Mouse (Mus musculus) testis, adult 2 months (tissue): Measurements from ENCODE around the gene S100a1. TPM values are rescaled to one million over a fixed set of nuclear protein-coding genes. Genes with fewer than 3 reads are reported as not detected.

Experiments used
- H3K27ac ChIP-seq: fragments of 200-500 bp; 2 replicates; pipeline ENCODE4 v1.5.1; 2012; ENCODE audit warnings: low read depth, low read length; ENCODE audit not compliant: control insufficient read depth, insufficient read depth
- H3K27me3 ChIP-seq: fragments of 200-500 bp; 2 replicates; pipeline ENCODE4 v1.6.1; 2012; ENCODE audit warnings: mild to moderate bottlenecking, low read length, moderate library complexity; ENCODE audit not compliant: control insufficient read depth, insufficient read depth
- H3K36me3 ChIP-seq: fragments of 200-500 bp; 2 replicates; pipeline ENCODE4 v1.6.1; 2012; ENCODE audit warnings: mild to moderate bottlenecking, low read length; ENCODE audit not compliant: control insufficient read depth, insufficient read depth
- H3K4me1 ChIP-seq: fragments of 200-500 bp; 2 replicates; pipeline ENCODE4 v1.6.1; 2012; ENCODE audit warnings: low read length; ENCODE audit not compliant: control insufficient read depth, insufficient read depth
- H3K4me3 ChIP-seq: fragments of 200-500 bp; 2 replicates; pipeline ENCODE4 v1.5.1; 2012; ENCODE audit warnings: low read depth, mild to moderate bottlenecking, low read length, moderate library complexity, mixed read lengths; ENCODE audit not compliant: control insufficient read depth
- CTCF ChIP-seq: fragments of 200-500 bp; IDR thresholded peaks from 2 replicates; pipeline ENCODE4 v1.5.1; 2012; ENCODE audit warnings: low read depth, mild to moderate bottlenecking, inconsistent platforms, low read length, moderate library complexity; ENCODE audit not compliant: control insufficient read depth, insufficient read depth, insufficient replicate concordance
- POLR2A ChIP-seq: fragments of 200-500 bp; IDR thresholded peaks from 2 replicates; pipeline ENCODE4 v1.6.1; 2012; ENCODE audit warnings: low read depth, mild to moderate bottlenecking, inconsistent platforms, low read length, moderate library complexity; ENCODE audit not compliant: control insufficient read depth
- polyA plus RNA-seq: library from polyadenylated mRNA; depleted of rRNA; stranded (reverse); fragments of >200 nt; gene quantifications from 2 replicates; pipeline ENCODE4 v1.2.3, GENCODE M21; 2012; rRNA removed

Gene S100a1
- polyA plus RNA-seq, 1 experiment: 17.6 TPM

DNA sequence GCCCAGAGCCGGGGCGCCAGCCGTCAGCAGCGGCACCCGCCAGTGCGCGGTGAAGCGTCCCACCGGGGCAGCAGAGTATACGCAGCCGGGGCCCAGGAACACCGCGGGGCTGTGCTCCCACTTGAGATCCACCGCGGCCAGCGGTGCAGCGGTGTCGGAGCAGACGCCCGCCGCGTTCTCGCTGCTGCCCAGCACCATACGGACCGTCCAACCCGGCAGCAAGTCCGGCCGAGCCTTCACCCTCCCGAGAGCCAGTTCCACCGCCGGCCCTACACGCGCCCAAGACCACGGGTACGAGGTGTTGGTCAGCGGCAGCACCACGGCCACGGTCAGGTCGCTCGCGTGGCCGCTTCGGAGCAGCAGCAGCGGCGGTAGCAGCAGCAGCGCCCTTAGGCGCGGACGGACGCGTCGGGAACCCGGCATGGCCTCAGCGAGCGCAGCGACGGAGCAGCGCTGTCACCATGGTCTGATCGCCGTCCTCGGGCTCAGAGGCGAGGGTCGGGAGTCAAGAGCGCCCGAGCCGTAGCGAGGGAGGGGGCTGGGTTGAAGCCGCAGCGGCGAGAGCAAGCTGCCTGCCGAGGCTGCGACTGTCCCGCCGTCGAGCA is 49.0 kb downstream of the S100a1 start:
- TF ChIP-seq POLR2A: no peak
- TF ChIP-seq CTCF: no peak
- H3K27me3 ChIP-seq: peaks cover 3% of the 10 kb centered on the region; the same call in 1 of the 2 replicates
- peak overlapping the region; percentile 80 for H3K27ac ChIP-seq
- no peaks in the 10 kb centered on the region for H3K36me3 ChIP-seq
- H3K4me1 ChIP-seq: peaks cover 10% of the 10 kb centered on the region
- peak overlapping the region; percentile 74 for H3K4me3 ChIP-seq

DNA sequence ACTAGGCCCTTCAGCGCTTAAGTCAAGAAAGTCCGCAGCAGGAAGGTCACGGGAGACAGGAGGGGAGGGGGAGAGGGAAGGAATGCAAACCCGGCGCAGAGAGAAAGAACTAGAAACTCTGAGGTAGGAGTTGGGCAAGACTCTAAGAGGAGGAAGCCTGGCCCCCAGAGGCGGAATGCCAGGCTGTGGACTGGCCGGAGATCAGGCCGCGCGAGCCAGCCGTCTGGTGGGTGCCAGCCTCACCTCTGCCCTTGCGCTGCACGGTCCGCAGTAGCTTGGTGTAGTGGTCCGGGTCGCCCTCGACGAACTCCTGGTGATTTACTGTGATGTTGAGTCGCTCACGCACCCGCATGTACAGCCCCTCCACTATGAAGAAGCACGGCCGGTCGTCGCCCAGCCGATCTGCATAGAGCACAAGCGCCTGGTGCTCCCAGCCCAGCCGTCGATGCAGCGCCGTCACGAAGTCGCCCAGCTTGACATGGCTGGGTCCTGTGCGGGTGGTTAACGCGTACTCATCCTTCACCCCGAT is 49.6 kb downstream of the S100a1 start:
- H3K27ac ChIP-seq: peak overlapping the region; percentile 80
- H3K36me3 ChIP-seq: no peaks in the 10 kb centered on the region
- H3K27me3 ChIP-seq: peaks cover 3% of the 10 kb centered on the region; the same call in 1 of the 2 replicates
- peak overlapping the region; percentile 74 for H3K4me3 ChIP-seq
- TF ChIP-seq POLR2A: no peak
- TF ChIP-seq CTCF: no peak
- peaks cover 10% of the 10 kb centered on the region for H3K4me1 ChIP-seq

DNA sequence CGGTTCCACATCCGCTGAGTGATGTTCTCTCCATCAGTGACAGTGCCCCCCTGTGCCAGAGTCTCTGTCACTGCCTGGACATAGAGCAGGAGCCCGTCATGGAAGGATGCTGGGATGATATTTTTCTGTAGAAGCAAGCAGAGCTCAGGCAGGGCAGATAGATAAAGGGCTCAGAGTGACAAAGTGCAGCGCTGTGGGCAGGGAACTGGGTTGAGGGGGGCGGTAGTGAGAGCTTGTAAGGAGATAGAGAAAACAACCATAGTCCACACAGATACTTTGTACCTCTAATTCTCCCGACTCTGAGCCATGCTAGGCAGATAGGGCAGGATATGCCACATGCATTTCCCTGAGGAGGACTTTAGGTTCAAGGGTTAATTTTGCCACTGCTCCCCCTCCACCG is 51.6 kb downstream of the S100a1 start:
- peaks cover 3% of the 10 kb centered on the region; the same call in 1 of the 2 replicates for H3K27me3 ChIP-seq
- H3K4me3 ChIP-seq: no peak overlapping the region
- no peaks in the 10 kb centered on the region for H3K36me3 ChIP-seq
- peaks cover 10% of the 10 kb centered on the region for H3K4me1 ChIP-seq
- H3K27ac ChIP-seq: no peak overlapping the region
- no peak for TF ChIP-seq POLR2A
- TF ChIP-seq CTCF: no peak

DNA sequence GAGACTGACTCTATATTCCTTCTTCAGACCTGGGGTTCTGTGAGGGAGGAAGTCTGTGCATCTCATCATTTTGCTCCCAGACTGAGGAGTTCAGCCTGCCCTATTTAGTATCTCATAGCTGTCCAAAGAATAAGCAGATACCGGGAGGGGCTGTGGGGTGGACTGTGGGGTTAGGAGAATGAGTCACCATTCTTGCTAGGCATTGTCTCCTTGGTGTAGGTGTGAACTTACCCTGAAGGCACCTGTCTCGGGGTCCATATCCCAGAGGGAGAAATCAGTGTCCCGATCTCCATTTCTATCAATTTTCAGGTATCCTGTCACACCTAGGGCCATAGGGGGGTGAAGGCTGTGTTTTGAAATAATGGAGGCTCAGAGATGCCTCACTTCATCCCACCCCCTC is 52.3 kb downstream of the S100a1 start:
- Histone ChIP-seq H3K27ac (no peak overlapping the region), H3K4me3 (no peak overlapping the region), H3K27me3 (peaks cover 3% of the 10 kb centered on the region; the same call in 1 of the 2 replicates), H3K4me1 (peaks cover 10% of the 10 kb centered on the region), H3K36me3 (no peaks in the 10 kb centered on the region)
- TF ChIP-seq CTCF (no peak), POLR2A (no peak)

Other genes starting within 250 kb of the S100a1 start
- 25.7 and 30.5 TPM in 2 replicates for gene Dennd4b, start 249.2 kb downstream of the S100a1 start, polyA plus RNA-seq
- gene Gatad2b, start 221.2 kb downstream of the S100a1 start, polyA plus RNA-seq: 26.2 and 34.5 TPM in 2 replicates
- gene Slc27a3, start 124.5 kb downstream of the S100a1 start, polyA plus RNA-seq: 17.9 and 18.9 TPM in 2 replicates
- gene Ints3, start 80.8 kb downstream of the S100a1 start, polyA plus RNA-seq: 18.3 and 19.1 TPM in 2 replicates
- 54.5 and 64.8 TPM in 2 replicates for gene Npr1, start 48.5 kb downstream of the S100a1 start, polyA plus RNA-seq
- 30.8 and 33.2 TPM in 2 replicates for gene Ilf2, start 38.3 kb downstream of the S100a1 start, polyA plus RNA-seq
- gene Snapin, start 23.4 kb downstream of the S100a1 start, polyA plus RNA-seq: 33.5 and 42.2 TPM in 2 replicates
- gene Chtop, start 4.9 kb downstream of the S100a1 start, polyA plus RNA-seq: 51.5 and 53.5 TPM in 2 replicates
- gene S100a13, start within 50 bp of the S100a1 start, polyA plus RNA-seq: 2.9 and 3.2 TPM in 2 replicates
- 0.76 TPM in 1 of 2 replicates, not detected in the other for gene S100a14, start 12.5 kb upstream of the S100a1 start, polyA plus RNA-seq
- gene S100a16, start 22.9 kb upstream of the S100a1 start, polyA plus RNA-seq: 2.9 and 7.7 TPM in 2 replicates
- not detected in 2 replicates for gene S100a3, start 46.2 kb upstream of the S100a1 start, polyA plus RNA-seq
- not detected in 2 replicates for gene S100a2, start 75.9 kb upstream of the S100a1 start, polyA plus RNA-seq
- gene Gm42674, start 87.5 kb upstream of the S100a1 start, polyA plus RNA-seq: not detected in 2 replicates
- gene S100a4, start 89.4 kb upstream of the S100a1 start, polyA plus RNA-seq: 0.96 and 1.9 TPM in 2 replicates
- not detected in 2 replicates for gene S100a5, start 94.1 kb upstream of the S100a1 start, polyA plus RNA-seq
- 13.0 and 20.8 TPM in 2 replicates for gene S100a6, start 98.5 kb upstream of the S100a1 start, polyA plus RNA-seq
- 0.07 TPM in 1 of 2 replicates, not detected in the other for gene S100a7a, start 139.6 kb upstream of the S100a1 start, polyA plus RNA-seq
- not detected in 2 replicates for gene S100a8, start 154.6 kb upstream of the S100a1 start, polyA plus RNA-seq
- not detected in 2 replicates for gene S100a9, start 181.3 kb upstream of the S100a1 start, polyA plus RNA-seq
- gene Pglyrp4, start 212.5 kb upstream of the S100a1 start, polyA plus RNA-seq: 3.1 and 3.3 TPM in 2 replicates